Comparison of ENCODE assay signal across 8 mouse cellular contexts in genomic region chr11:88552987-88553386, GRCm38 (mm10).
DNase-seq lines count a peak whose midpoint lies in the region; ATAC-seq and TF ChIP-seq lines count a peak whose summit lies in the region.

No protein-coding gene starts in this region.

- no peaks in the 10 kb centered on the region for H3K9me3 ChIP-seq in forebrain, postnatal 0 days (ENCODE audit: low read length)

- H3K36me3 ChIP-seq in forebrain, postnatal 0 days (ENCODE audit: insufficient read depth), result no peaks in the 10 kb centered on the region

- no peak for TF ChIP-seq POLR2A in lung, adult 2 months (IDR thresholded peaks at IDR 0.05; ENCODE audit: borderline replicate concordance, extremely low read depth, low read depth, low read length)

- peak; percentile 69 to 75 for DNase-seq in CD8-positive naive resting alpha-beta T cell, adult 2 months (ENCODE audit: low read depth in 2 of 2, low spot score in 2 of 2)
- peak; percentile 50 for DNase-seq in c-Kit-positive CD71-positive TER-119-negative erythroid progenitor cells, embryonic 14.5 days (ENCODE audit: low read depth)
- no peak for DNase-seq in forebrain, postnatal 0 days
- peak; percentile 81 to 82 for DNase-seq in heart, postnatal 36 days
- peak; percentile 62 to 63 for DNase-seq in layer of hippocampus, adult 2 months (ENCODE audit: low spot score in 2 of 2)
- DNase-seq in lung, adult 2 months, result peak; percentile 74
- peak; percentile 41 for DNase-seq in retina, adult 2 months (ENCODE audit: low read depth, low spot score)
- peak; percentile 83 for DNase-seq in thymus, postnatal 14 days

- H3K9ac ChIP-seq in forebrain, postnatal 0 days, result no peak overlapping the region

- intact Hi-C loops in heart, postnatal 36 days (cut with DNase I), result loop anchor here (1.0 to 5.0 kb wide), 3 partner anchors 41 to 175 kb away; no protein-coding TSS in a partner anchor

- no peak overlapping the region for H3K4me2 ChIP-seq in forebrain, postnatal 0 days (ENCODE audit: low read depth)

- H3K27ac ChIP-seq in forebrain, postnatal 0 days (ENCODE audit: low read depth, low read length), result no peak overlapping the region
- peak overlapping the region; percentile 56; the same call in 1 of the 2 replicates for H3K27ac ChIP-seq in layer of hippocampus, adult 2 months

- H3K27me3 ChIP-seq in forebrain, postnatal 0 days (ENCODE audit: insufficient read depth, low read length), result no peaks in the 10 kb centered on the region; the same call in 1 of the 2 replicates

- WGBS in forebrain, postnatal 0 days, result 26% methylated on average over 8 of the region's 8 CpGs
- WGBS in lung, adult 2 months, result 33% methylated on average over 8 of the region's 8 CpGs

- 0 out of 2 replicates have a peak, but pooled peaks cover 4% of the 10 kb centered on the region for H3K4me1 ChIP-seq in forebrain, postnatal 0 days (ENCODE audit: insufficient read depth)
- H3K4me1 ChIP-seq in lung, adult 2 months (ENCODE audit: control insufficient read depth, insufficient read depth, low read length), result peaks cover 29% of the 10 kb centered on the region

- ATAC-seq in forebrain, postnatal 0 days, result peak; percentile 27; the same call in 1 of the 2 replicates

- no peak overlapping the region for H3K4me3 ChIP-seq in forebrain, postnatal 0 days (ENCODE audit: low read depth, low read length)
- no peak overlapping the region for H3K4me3 ChIP-seq in layer of hippocampus, adult 2 months
- H3K4me3 ChIP-seq in lung, adult 2 months (replicated peaks; ENCODE audit: extremely low read depth, low read depth, low read length), result no peak overlapping the region

- peak; percentile 71 for TF ChIP-seq CTCF in forebrain, postnatal 0 days (IDR thresholded peaks at IDR 0.05; ENCODE audit: low read depth)
- peak; percentile 88 for TF ChIP-seq CTCF in layer of hippocampus, adult 2 months (conservative IDR thresholded peaks at IDR 0.05)
- peak; percentile 78 for TF ChIP-seq CTCF in lung, adult 2 months (IDR thresholded peaks at IDR 0.05; ENCODE audit: insufficient read depth, low read length)
